Mouse (Mus musculus): ENCODE measurements around the gene Gm20532. TPM values are rescaled to one million over a fixed set of nuclear protein-coding genes. Genes with fewer than 3 reads are reported as not detected.
A peak's percentile ranks its signal among the peaks of the same experiment; 100 is the strongest.

Gene Gm20532
- total and polyA plus RNA-seq, 3 experiments: 0.15 TPM; not detected in 2

- TF ChIP-seq NELFE (IDR thresholded peaks at IDR 0.05; ENCODE audit: low read depth, low read length) (peak; percentile 14), MAFK (IDR thresholded peaks at IDR 0.05; ENCODE audit: borderline replicate concordance, low read depth, low read length) (no peak), POLR2A (IDR thresholded peaks at IDR 0.05; ENCODE audit: control insufficient read depth in 1 of 2, insufficient read depth in 1 of 2, low read depth in 1 of 2, low read length in 2 of 2, poor library complexity in 1 of 2) (peak; percentile 12 to 48; a peak in 3 of 4 replicates), POLR2AphosphoS2 (IDR thresholded peaks at IDR 0.05; ENCODE audit: low read length) (peak; percentile 50), TBP (IDR thresholded peaks at IDR 0.05; ENCODE audit: low read depth, low read length) (0 out of 2 replicates have a peak, but pooled peaks have one; percentile 32)
Observed at GRCm38 (mm10) chr2:26635489-26636324, 49.3 kb downstream of the Gm20532 start (continued).

GRCm38 (mm10) chr2:26636325-26636635 is 49.8 kb downstream of the Gm20532 start:
- Histone ChIP-seq H3K9me3 (replicated peaks; ENCODE audit: insufficient read depth, low read length) (no peaks in the 10 kb centered on the region), H3K27ac (ENCODE audit: control insufficient read depth, low read depth, low read length) (no peak overlapping the region), H3K4me1 (ENCODE audit: control insufficient read depth in 1 of 2, insufficient read depth in 2 of 2, low read length in 2 of 2) (peaks cover 0 to 18% of the 10 kb centered on the region in 2 experiments; a peak in 2 of 4 replicates), H3K27me3 (ENCODE audit: control insufficient read depth in 1 of 2, insufficient read depth in 2 of 2, low read length in 2 of 2) (no peaks in the 10 kb centered on the region), H3K4me3 (ENCODE audit: control insufficient read depth in 1 of 2, insufficient read depth in 1 of 2, low read depth in 2 of 2, low read length in 2 of 2) (no peak overlapping the region), H3K36me3 (ENCODE audit: control insufficient read depth in 1 of 2, insufficient read depth in 2 of 2, low read length in 2 of 2) (peaks cover 14 to 17% of the 10 kb centered on the region in 2 experiments), H3K79me2 (ENCODE audit: control insufficient read depth, insufficient read depth, low read length, poor library complexity) (peaks cover 25% of the 10 kb centered on the region), H3K9ac (ENCODE audit: control insufficient read depth, low read depth, low read length, poor library complexity, severe bottlenecking) (no peak overlapping the region)
- DNase-seq (ENCODE audit: low read depth, low spot score): no peak
- TF ChIP-seq NRF1 (IDR thresholded peaks at IDR 0.05; ENCODE audit: insufficient read depth, low read depth, low read length, poor library complexity, severe bottlenecking): no peak
- no peak for TF ChIP-seq ETS1 (IDR thresholded peaks at IDR 0.05; ENCODE audit: low read depth, low read length)
- no peak for TF ChIP-seq ZNF384 (IDR thresholded peaks at IDR 0.05; ENCODE audit: low read depth, low read length)
- TF ChIP-seq USF1 (IDR thresholded peaks at IDR 0.05; ENCODE audit: low read depth, low read length): no peak
- TF ChIP-seq TCF12 (IDR thresholded peaks at IDR 0.05; ENCODE audit: low read depth, low read length): no peak
- no peak for TF ChIP-seq POLR2A (IDR thresholded peaks at IDR 0.05; ENCODE audit: control insufficient read depth in 1 of 2, insufficient read depth in 1 of 2, low read depth in 1 of 2, low read length in 2 of 2, poor library complexity in 1 of 2)

- H3K4me1 ChIP-seq (ENCODE audit: control insufficient read depth in 1 of 2, insufficient read depth in 2 of 2, low read length in 2 of 2): peaks cover 0 to 27% of the 10 kb centered on the region in 2 experiments; a peak in 2 of 4 replicates
- TF ChIP-seq RCOR1 (IDR thresholded peaks at IDR 0.05; ENCODE audit: low read depth, low read length) (no peak), POLR2A (IDR thresholded peaks at IDR 0.05; ENCODE audit: control insufficient read depth in 1 of 2, insufficient read depth in 1 of 2, low read depth in 1 of 2, low read length in 2 of 2, poor library complexity in 1 of 2) (peak in 1 of 2 experiments; percentile 4; a peak in 1 of 4 replicates)
- peaks cover 25% of the 10 kb centered on the region for H3K79me2 ChIP-seq (ENCODE audit: control insufficient read depth, insufficient read depth, low read length, poor library complexity)
- H3K36me3 ChIP-seq (ENCODE audit: control insufficient read depth in 1 of 2, insufficient read depth in 2 of 2, low read length in 2 of 2): peaks cover 14 to 17% of the 10 kb centered on the region in 2 experiments
- H3K27ac ChIP-seq (ENCODE audit: control insufficient read depth, low read depth, low read length): peak overlapping the region; percentile 90; the same call in 1 of the 2 replicates
- no peaks in the 10 kb centered on the region for H3K27me3 ChIP-seq (ENCODE audit: control insufficient read depth in 1 of 2, insufficient read depth in 2 of 2, low read length in 2 of 2)
- DNase-seq (ENCODE audit: low read depth, low spot score): peak; percentile 13
- peak overlapping the region; percentile 98 for H3K9ac ChIP-seq (ENCODE audit: control insufficient read depth, low read depth, low read length, poor library complexity, severe bottlenecking)
- no peaks in the 10 kb centered on the region for H3K9me3 ChIP-seq (replicated peaks; ENCODE audit: insufficient read depth, low read length)
- peak overlapping the region in 1 of 2 experiments; percentile 98; a peak in 2 of 4 replicates for H3K4me3 ChIP-seq (ENCODE audit: control insufficient read depth in 1 of 2, insufficient read depth in 1 of 2, low read depth in 2 of 2, low read length in 2 of 2)
Observed at GRCm38 (mm10) chr2:26637316-26637932, 51.0 kb downstream of the Gm20532 start.
